Mouse (Mus musculus) kidney, postnatal 14 days (tissue): ENCODE data around the gene Syt6.

Experiments used
- DNase-seq: peaks from one replicate; pipeline ENCODE4 v3.0.0; 2022; ENCODE audit warnings: mixed read lengths

Syt6 gene

DNA sequence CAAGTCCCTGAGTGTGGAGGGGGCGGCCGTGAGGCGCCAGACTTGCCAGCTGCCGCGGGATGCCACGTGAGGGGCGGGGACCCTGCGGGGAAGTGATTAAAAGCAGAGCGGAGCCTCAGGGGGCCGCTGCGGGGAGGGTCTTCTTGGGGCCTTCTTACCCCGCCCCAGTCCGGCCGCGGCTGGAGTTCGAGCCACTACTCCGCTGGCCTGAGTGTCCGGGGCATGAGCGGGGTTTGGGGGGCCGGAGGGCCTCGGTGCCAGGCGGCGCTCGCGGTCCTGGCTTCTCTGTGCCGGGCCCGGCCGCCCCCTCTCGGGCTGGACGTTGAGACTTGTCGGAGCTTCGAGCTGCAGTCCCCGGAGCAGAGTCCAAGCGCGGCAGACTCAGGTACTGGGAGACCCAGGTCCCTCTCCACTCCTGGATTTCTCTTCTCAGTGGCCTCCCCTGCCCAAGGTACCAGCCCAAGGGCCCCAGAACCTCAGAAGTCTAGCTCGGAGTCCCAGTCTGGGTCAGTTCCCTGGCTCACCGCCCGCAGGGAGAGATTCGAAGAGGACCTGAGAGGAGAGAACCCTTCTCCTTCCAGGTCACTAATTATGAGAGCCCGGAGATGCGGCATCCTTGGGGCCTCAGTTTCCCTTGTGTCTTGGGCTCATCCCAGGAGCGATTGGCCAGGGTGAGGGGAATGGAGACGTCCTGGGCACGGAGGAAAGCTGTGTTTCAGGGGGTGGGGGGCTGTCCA is at the start of gene Syt6:
Gene Syt6, plus strand, starts transcription at position 76 of the 737 bp plus-strand sequence.
- no peak for DNase-seq

DNA sequence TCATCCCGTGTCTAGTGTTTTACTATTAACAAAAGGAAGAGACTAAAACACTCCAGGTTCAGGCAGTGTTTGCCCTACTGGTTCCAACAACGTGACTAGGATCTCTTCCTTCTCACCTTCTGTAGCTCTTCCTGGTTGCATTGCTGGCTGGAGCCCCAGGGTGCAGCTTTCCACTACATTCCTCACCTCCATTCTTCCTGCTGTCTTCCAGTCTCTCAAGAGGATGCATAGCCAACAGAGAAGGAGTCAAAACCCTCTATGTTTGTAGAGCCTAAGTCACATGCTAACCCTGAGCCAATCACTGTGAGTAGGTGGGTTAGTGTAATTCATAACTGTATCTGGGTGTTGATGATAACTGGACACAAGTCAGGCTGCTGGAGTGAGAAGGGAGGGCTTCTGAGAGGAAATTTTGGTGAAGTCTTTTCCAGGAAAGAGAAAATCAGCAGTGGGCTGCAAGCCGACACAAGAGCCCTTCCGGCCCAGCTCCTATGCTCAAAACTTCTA is 48.8 kb upstream of the Syt6 start:
- no peak for DNase-seq

DNA sequence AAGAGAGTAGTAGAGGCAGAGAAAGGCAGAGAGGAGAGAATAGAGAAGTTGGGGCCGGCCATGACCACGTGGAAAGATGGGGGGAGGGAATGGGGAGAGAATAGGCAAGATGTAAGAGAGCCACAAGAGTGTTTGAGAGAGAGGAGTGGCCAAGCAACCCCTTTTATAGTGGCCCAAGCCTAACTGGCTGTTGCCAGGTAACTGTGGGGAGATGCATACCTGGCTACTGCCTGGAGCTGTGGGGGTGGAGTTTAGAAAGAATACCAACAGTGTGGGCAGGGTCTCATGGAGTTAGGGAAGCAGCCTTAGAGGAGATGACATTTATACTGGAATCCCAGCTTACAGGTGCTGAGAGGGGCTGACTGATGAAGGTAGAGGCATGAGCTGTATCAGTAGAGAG is 48.2 kb upstream of the Syt6 start:
- DNase-seq: no peak

DNA sequence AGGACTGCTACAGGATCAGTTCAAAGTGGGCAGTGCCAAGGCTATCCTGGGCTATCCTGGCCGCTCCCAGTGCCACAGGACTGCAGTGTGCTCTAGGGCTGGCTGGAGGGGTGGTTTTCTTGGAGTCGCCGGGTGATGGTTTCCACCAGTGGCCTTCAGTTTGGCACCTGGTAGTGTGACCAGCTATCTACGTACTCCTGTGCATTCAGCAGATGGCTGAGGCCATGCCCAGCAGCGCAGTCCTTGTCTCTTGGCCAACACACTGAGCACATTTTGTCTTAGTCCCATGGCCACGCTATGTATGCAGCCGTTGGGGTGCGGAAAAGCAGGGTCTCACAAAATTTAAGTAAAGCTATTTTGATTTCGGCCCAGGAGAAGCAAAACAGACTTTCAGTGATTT is 41.0 kb upstream of the Syt6 start:
- DNase-seq: no peak

DNA sequence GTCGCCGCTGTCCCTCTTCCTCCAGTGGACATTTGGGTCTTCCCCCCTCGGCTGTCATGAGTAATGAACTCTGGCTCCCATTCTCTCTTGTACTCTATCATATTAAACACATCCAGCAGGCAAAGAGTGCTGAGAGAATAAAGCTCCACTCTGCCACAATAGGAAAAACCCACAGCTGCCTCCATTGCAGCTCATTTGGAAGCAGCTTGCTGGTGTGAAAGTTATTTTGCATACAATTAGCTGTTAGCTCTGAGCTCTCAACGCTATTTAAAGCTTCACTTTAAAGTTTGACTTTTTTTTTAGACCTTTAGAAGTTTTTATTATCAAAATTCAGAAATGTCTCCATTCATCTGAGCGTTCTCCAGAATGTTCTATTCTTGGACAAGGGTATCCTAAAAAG is 39.8 kb upstream of the Syt6 start:
- no peak for DNase-seq

DNA sequence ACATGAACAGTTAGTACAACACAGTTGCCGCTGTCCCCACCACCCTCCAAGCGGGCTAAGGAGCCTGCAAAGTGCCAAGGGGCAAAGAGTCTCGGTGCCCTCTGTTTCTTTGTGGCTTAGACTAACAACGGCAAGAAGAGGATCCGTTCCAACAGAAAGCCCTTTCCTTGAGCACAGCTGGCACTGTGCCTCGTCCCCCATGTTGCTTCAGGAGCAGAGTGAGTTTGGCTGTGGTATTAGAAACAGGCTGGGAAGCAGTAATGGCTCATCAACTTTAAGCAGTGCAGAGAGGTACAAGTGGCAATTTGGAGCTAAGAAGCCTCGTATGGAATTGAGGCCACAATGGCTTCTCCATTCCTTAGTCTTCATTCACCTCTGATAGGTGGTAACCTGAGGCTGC is 35.9 kb upstream of the Syt6 start:
- no peak for DNase-seq

DNA sequence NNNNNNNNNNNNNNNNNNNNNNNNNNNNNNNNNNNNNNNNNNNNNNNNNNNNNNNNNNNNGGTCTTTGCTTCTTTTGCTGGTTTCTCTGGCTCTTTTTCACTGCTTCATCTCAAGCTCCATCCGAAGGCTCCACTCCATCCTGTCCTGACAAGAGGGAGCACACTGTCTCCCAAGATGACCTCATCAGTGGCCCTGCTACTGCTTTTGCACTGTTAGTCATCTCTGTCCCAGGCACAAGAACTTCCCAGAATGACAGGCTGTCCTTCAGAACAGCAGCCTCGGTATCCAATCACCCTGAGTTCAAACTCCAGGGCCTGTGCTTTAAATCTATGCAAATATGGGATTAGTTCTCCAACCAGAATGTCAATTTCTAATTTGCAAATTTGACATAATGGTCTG is 28.9 kb upstream of the Syt6 start:
- no peak for DNase-seq

GRCm38 (mm10) chr3:103546626-103547025 is 28.4 kb upstream of the Syt6 start:
- no peak for DNase-seq

- no peak for DNase-seq
Measured at GRCm38 (mm10) chr3:103550236-103550635, 24.8 kb upstream of the Syt6 start.

- no peak for DNase-seq
Measured at GRCm38 (mm10) chr3:103567226-103567625, 7.8 kb upstream of the Syt6 start.

GRCm38 (mm10) chr3:103572526-103572925 is 2.5 kb upstream of the Syt6 start:
- DNase-seq: no peak

DNA sequence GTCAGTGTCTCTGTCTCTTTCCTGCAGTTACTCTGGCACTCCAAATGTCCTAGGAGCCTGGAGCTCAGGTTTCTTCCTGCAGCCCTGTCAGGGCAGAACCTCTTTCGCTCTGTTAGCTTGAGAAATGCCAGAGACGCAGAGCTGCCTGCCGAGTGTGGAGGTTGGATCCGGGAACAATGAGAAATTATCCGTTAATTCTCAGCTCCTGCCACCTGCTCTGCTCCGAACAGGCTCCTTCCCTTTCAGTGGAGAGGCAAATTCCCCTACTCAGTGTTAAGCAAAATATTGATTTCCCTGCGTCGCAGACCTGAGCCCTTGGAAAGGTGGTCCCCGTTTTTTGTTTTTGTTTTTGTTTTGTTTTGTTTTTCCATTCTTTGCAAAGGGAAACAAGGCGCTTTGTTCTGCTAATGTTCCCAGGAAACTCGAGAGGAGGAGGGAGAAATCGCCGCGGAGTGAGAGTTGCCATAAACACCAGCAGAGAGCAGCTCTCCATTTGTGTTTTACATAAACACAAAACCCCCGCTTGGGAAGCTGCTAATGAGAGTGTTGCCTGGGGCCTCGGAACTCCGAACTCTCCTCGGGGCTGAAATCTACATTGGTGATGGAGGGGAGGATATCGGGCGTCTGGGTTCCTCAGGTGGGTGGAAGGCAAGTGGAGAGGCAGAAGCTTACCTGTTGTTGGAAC is 1.8 kb upstream of the Syt6 start:
- DNase-seq: no peak

GRCm38 (mm10) chr3:103573791-103574166 is 1.3 kb upstream of the Syt6 start:
- peak; percentile 76 for DNase-seq

GRCm38 (mm10) chr3:103574566-103575155 is 370 bp upstream of the Syt6 start:
- DNase-seq: no peak

- DNase-seq: no peak
Measured at GRCm38 (mm10) chr3:103575893-103576641, 1.0 kb downstream of the Syt6 start.

DNA sequence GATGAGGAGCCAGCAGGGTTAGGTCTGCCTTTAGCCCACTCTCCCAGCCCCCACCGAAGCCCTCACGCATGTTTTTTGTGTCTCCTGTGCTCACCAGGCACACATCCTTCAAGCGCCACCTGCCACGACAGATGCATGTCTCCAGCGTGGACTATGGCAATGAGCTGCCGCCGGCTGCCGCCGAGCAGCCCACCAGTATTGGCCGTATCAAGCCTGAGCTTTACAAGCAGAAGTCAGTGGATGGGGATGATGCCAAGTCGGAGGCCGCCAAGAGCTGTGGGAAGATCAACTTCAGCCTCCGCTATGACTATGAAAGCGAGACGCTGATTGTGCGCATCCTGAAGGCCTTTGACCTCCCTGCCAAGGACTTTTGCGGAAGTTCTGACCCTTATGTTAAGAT is 12.1 kb downstream of the Syt6 start:
- DNase-seq: no peak

DNA sequence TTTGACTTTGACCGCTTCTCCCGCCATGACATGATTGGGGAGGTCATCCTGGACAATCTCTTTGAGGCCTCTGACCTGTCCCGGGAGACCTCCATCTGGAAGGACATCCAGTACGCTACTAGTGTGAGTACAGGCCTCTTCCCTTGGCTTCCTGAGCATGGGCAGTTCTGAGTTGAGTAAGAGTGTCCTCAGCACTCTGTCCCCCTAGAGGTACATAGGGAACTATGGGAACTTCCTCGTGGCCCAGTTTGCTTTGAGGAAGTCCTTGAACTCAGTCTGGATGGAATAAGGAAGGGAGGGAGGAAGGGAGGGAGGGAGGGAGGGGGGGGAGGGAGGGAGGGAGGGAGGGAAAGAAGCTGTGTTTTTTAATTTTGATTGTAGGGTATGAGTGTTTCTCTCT is 12.6 kb downstream of the Syt6 start:
- no peak for DNase-seq

DNA sequence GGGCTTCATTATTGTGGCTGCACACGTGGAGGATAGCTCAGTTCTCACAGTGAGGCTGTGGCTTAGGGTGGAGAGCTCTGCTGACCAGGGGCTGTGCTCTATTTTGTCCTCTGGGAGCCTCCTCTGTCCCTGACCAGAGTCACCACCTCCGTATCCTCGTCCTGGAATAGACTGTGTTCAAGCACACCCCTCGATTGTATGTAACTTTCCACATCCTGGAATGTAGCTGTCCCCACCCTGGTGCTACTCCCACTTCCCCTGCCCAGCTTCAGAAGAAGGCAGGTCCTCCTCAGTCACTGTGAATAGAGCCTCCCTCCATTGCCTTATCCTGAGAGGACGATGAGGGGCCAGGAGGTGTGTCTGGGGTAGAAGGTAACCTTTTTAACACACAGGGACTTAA is 14.6 kb downstream of the Syt6 start:
- DNase-seq: no peak

- no peak for DNase-seq
Measured at GRCm38 (mm10) chr3:103592636-103593035, 17.6 kb downstream of the Syt6 start.

- DNase-seq: no peak
Measured at GRCm38 (mm10) chr3:103593631-103594030, 18.6 kb downstream of the Syt6 start.

- DNase-seq: no peak
Measured at GRCm38 (mm10) chr3:103595271-103595810, 20.3 kb downstream of the Syt6 start.

DNA sequence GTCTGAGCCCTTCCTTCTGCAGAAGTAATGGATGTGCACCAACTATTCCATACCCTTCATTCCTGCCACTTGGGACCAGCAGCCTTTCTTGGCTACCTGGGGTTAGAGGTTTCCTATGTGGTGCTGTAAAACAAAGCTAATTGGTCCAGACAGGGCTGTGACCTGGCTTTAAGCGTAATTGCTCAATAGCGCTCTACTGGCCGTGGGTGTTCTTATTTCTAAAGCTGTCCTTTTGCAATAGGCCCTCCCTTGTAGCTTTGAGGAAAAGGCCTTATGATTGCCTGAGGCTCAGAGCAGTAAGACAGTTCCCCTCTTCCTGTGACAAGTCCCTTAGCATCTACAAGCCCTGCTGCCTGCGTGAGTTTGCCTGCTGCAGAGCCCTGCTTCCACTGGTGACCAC is 22.6 kb downstream of the Syt6 start:
- no peak for DNase-seq

- no peak for DNase-seq
Measured at GRCm38 (mm10) chr3:103601011-103601410, 26.0 kb downstream of the Syt6 start.
